Mouse (Mus musculus) embryonic fibroblast, embryonic 13.5 days (primary cell): ENCODE results near the gene Vil1.

Experiments used
- CTCF ChIP-seq: IDR thresholded peaks from 2 replicates; pipeline ENCODE4 v1.5.1; 2011; ENCODE audit warnings: mild to moderate bottlenecking, control low read depth, low read length, moderate library complexity, borderline replicate concordance; ENCODE audit not compliant: insufficient read depth
- POLR2A ChIP-seq: IDR thresholded peaks from 2 replicates; pipeline ENCODE4 v1.6.1; 2011; ENCODE audit warnings: low read depth, mild to moderate bottlenecking, control low read depth, low read length, moderate library complexity

- TF ChIP-seq POLR2A = no peak
- TF ChIP-seq CTCF = no peak
These were observed 11.2 kb upstream of the Vil1 start for GRCm38 (mm10) chr1:74397919-74398451.
